Mouse (Mus musculus) 3134 (cell line): ENCODE measurements at regions not wholly inside any gene's neighbourhood (a gene's known extent, or its start where the extent isn't known, plus 50 kb on each side); places are given as distances from the start of the nearest gene placed in this dataset.
A peak's percentile ranks its signal among the peaks of the same experiment; 100 is the strongest.

Experiments
- DNase-seq: peaks from one replicate; pipeline ENCODE4 v3.0.0-alpha.2; 2011; ENCODE audit warnings: low spot score; ENCODE audit not compliant: insufficient read length; ENCODE audit errors: extremely low read depth

DNA sequence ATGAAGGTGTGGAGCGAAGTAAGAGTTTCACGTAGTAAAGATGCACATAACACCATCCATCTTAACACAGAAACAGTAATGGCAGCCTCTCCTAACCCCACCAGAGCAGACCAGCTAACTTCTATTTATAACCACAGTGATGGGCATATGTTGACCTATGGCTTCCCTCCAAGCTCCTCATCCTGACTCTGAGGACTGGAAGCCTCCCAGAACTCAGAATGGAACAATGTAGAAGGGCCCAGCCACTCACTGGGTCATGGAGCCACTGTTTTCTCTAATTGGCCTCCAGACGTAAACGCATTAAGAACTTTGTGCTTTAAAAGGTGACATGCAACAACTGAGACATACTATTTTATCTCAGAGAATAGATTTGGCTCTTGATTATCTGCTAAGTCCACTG is 77.0 kb downstream of the Irs2 start:
- no peak for DNase-seq

DNA sequence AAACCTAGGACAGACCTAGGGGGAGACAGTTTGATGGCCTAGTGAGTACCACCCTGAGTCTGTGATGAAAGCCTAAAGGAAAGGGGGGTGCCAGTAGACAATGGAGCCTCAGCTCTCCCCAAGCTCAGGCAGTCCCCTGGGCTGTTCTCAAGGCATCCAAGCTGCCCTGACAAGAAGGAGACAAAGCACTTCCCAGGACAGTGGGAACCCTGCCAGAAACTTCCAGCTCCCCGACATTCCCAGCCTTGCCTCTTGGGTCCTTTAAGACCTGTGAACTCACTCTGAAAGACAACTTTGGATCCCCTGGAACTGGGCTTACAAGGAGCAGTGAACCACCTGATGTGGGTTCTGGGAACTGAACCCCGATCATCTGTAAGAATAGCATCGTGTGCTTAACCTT is 79.4 kb downstream of the Irs2 start:
- DNase-seq: no peak

DNA sequence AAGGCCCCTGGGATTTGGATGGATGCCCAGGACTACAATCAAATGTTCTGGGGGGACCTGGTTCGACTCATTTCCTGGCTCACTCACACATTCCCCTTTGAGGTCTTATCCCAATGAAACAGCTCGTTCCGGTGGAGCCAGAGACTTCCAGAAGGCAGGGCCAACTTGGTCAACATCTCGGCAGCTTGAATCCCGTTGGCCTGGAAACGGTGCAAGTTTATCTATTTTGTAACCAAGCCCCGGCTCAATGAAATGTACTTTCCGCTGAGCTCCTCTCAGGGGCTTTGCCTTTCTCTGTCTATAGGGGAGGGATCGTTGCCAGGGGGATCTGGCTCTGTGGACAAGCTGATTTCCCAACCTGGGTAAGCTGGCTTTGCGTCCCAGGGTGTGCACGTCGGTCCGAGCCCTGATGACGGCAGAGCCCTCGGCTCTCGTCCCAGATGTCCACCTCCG is 79.9 kb downstream of the Irs2 start:
- DNase-seq: no peak

DNA sequence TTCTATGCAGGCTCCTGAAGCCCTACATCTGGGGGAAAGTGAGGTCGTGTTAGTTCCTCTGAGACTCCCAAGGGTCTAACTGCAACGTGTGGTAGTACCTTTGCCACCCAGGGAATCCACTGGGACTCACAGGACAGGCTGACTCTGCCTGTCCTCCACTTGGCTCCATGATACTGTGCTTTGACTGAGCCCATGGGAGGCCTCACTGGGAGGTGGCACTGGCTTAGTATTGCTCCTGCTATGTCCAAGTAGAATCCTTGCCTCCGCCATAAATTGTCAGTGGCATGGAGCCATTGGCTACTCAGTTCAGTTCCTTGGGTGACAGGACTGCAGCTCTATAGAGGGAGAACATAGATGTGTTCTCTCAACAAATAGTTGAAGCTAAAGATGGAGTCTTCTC is 81.1 kb downstream of the Irs2 start:
- no peak for DNase-seq

DNA sequence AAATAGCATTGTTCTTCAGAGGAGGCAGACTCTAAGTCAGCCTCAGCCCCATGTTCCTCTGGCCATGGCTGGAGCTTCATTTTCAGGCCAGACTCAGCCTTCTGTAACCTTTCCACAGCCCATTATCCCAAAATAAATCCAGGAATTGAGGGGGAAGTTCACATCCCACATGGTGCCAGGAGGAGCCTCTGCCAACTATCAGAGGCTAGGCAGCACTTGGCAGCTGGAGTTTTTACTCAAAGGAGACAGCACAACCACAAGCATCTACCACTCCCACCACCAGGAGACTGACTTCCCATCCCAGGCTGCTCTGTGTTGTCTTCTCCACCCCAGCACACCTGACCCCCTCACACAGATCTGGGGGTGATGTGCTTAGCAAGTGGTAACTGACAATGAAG is 81.7 kb downstream of the Irs2 start:
- no peak for DNase-seq

DNA sequence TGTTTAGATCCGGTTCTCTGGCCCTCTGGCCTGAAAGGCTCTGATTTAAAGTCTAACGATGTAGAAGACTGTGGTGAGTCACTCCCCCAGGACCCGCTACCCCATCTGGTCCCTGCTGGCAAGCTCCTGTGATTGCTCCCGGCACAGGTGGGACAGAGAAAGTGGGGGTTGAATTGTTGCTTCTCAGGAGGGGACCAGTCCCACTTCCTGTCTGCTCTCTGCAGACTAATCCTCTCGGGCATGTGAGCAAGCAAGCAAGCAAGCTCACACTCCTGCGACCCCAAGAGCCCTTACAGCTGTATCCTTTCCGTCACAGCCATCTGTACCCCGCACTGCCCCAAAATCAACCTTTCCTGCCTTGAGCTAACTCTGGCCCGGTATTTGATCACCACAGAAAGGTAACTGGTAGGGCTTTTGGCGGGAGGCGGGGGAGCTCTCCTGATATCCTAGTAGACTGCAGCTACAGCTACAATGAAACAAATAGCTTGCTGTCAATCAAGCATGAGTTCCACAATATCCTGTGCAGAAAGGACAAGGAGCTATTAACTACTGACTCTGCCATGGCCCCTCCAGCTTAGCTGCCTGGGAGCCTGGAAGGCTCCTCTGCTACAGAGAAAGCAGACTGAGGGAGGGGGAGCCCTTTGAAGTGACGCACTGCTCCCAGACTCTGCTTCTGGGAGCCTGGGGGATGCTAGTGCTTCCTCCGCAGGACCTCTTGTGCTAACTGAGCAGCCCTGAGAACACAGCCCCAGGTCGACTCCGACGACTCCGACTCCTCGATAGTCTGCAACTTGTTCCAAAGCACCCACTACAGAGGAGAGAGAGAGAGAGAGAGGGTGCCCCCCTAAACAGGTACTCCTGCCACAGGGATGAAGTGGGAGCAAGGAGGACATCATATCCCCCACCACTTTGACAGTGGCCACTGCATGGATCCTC is 82.4 kb downstream of the Irs2 start:
- DNase-seq: peak; percentile 44

DNA sequence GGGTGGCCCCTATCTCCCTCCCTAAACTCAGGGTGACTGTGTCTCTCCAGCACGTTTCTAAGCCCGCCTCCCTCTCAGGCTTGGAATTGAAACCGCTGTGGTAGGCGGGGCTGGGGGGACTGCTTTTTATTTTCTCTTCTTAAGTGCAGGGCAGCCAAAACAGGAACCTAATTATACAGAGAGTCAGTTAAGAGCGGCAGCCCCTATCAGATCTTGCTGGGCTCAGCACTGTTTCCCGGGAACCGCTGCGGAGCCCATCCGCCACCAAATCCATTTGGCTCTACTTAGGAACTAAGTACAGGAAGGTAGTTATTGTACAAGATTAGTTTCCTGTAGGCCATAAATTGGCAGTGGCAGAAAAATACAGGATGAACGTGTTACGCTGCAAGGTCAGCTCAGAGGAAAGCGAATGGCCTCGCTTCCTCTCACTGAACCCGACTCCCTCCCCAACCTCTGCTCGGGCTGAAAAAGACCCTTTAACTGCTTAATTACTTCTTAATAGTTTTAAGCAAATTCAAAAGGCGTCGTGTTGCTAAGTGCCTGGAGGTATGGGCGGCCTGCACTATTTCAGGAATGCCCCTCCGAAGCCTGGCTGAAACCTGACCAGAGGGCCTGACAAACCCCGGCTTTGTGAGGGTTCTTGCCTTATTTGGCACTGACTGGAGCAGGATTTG is 83.6 kb downstream of the Irs2 start:
- DNase-seq: no peak

DNA sequence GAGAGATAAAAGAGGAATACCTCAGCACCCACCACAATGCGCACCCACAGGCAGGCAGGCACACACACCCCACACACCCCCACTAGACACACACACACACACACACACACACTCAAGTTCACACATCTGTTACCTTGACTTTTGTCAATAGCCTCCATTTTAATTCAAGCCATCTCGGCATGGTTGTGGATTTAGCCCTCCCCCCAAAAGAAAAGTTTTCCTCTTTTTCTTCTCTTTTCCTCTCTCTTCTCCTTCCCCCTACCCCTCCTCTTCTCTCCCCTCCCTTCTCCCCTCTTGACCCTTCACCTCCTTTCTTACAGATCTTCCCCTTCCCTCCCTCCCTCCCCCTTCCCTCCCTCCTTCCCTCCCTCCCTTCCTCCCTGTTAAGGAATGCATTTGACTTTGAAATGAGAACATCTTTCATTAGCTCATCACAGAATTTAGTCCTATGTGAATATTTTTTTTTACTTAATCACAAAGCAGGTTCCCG is 84.2 kb downstream of the Irs2 start:
- DNase-seq: no peak

DNA sequence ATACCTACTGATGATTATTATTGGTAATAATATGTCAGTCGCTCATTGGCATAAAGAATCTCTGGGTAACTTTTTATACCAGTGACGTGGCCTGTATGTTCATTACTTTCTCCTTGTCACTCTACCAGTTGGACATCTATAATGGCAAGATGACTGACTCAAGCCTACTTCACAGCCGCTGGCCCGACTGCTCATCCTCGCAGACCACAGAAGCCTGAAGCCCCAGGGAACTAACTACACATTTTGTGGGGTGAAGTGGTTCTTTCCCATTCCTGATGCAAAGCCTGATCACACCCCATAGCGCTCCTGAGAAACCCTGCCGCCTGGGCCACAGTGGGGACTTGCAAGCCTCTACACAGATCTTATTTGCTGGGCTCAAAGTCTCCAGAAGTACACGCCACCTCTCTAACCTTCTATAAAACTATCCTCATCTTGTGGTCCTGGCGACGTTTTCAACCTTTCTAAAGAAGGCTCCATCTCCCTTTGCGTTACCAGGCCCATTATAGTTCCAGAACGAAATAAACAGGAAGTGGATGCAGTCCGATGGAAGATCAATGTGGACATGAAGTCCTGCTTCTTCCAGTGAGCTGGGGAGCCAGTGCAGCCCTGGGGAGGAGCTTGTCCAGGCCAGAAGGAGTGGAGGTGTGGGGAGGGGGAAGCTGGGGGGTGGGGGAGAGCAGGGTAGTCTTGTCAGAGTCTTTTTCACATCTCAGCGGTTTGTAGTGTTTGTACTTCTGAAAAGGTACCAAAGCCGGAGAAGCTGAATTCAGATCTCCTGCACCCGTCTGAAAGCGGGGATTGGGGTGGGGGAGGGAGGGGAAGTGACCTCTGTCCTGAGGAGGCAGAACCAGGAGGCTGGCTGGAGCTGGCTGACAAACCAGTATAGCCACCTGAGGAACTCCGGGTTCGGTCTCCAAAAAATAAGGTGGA is 84.9 kb downstream of the Irs2 start:
- no peak for DNase-seq

DNA sequence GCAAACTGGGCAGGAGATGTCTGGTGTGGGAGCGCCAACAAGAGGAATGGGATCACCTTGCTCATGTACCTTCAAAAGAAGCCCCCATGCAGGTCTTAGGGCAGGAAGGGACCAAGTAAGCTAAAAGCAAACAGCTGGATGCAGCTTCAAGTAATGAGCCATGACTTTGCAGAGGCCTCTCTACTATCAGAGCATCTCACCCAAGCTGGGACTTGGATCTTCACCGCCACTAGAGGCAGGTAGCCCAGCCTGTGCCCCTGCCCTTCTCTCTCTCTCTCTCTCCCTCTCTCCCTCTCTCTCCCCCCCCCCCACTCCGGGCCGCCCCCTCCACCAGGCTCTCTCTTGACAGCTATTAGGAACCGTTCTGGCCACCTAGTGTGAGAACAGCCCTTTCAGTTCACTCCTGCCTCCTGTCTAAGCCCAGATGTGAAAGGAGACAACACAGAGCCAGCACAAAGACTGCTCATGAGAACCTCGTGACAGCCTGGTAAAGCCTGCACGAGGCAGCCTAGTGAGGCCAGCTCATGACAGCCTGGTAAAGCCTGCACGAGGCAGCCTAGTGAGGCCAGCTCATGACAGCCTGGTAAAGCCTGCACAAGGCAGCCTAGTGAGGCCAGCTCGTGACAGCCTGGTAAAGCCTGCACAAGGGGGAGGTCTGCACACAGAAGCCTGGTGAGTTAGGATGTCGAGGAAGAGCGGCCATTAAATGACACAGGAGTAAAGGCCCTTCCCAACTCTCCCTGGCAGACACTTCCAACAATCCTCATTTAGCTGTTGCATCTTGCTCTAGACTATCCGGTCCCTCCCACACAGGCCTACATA is 85.8 kb downstream of the Irs2 start:
- no peak for DNase-seq

DNA sequence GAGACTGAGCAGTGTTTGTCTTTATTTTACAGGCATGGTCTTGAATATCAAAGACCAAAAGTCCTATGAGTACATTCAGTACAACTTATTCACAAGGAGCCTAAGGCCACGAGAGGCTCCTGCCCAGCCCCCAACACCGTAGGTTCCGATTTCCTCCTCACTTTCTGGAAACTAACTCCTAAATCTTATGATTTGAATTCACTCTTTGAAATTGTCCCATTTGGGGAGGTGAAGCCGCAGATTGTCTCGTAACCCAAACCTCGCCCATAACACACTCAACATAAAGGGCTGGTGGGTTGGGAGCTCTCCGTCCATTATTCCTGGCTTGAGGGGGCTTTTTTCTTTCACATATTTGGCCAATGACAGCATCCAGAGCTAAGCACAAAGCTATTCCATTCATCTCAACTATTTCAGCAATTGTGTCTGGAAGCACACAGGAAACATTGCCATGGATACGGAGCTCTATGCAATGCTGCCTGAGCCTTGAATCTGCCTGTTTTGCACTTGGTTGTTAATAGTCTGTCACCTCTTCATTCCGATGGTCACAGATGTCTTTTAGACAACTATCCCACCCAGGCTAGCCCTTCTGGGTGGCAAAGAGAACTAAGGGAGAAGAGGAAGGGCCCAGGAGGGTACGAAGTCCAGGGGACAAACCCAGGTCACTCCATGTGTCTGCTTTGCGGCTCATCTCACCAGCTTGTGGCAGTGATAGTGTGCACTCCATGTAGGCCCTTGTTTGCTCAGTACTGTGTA is 86.6 kb downstream of the Irs2 start:
- no peak for DNase-seq

DNA sequence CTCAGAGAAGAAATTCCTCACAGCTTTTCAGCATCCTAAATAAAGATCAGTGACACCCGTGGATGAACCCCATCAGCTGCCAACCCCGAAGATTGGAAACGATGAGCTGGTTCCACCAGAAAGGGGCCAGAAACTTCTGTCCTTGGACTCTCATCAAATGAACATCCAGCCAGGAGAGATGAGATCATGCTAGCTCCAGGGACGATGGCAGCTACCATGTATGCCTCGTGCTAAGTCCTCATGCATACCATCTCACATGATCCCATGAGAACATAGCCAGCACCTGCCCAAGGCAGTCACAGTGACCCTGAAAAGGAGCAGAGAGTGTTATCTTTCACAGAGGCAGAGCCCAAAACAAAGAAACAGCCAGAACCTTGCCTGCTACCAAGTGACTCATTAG is 88.6 kb downstream of the Irs2 start:
- no peak for DNase-seq

DNA sequence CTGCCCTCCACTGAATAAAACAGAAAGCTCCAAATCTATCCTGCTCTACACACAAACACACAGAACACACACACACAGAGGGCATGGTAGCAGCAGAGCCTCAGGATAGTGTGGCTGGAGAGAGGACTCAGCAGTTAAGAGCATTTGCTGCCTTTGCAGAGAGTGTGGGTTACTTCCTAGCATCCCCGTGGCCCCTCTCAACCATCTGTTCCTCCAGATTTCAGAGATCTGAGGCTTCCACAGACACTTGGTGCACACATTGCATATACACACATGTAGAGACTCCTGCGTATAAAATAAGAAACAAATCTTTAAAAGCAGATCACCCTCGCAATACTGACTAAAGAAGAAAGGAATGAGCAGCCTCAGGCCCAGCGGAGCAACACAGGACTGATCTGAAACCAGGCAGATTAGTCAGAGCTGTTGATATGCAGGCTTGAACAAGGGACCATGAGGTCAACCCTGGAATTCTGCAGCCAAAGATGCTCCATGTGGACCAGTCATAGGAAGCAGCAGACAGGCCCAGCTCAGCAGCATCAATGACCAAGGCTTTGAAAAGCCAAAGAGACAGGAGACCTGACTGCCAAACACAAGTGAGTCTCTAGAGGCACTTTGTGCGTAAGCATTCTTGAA is 89.7 kb downstream of the Irs2 start:
- no peak for DNase-seq

DNA sequence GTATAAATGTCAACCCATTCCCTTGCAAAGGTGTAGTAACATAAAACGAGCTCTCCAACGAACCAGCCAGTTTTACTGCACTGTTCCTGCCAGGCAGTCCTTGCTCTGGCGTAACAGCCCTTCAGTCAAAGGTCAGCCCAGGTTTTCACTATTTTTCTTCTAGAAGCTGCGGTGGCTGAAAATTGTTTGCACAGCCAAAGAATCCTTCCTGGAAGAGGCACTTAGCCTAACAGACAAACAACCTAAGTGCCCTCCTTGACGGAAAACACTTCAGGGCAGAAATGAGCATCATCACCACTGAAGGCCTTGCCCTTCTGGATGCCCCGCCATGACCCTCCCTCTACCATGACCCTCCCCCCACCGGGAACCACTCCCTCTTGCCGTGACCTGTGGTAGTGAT is 93.6 kb downstream of the Irs2 start:
- DNase-seq: no peak

DNA sequence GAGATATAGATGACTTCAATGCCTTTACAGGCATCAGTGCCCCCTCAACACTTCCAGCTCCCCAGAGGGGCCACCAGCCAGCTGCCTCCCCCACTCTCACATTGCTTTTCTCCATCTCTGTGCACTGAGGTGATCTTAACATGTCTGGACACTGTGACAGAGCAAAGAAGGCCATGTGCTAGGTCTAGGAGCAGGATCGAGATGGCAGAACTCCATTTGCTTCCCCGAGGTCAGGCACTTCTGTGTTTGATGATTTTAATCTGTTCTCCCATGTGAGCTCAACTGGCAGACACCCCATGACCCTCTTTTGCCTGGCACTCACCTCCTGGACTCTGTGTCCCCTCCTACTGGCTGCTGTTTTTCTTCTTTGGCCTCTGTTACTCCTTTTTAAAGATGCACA is 95.8 kb downstream of the Irs2 start:
- DNase-seq: no peak

DNA sequence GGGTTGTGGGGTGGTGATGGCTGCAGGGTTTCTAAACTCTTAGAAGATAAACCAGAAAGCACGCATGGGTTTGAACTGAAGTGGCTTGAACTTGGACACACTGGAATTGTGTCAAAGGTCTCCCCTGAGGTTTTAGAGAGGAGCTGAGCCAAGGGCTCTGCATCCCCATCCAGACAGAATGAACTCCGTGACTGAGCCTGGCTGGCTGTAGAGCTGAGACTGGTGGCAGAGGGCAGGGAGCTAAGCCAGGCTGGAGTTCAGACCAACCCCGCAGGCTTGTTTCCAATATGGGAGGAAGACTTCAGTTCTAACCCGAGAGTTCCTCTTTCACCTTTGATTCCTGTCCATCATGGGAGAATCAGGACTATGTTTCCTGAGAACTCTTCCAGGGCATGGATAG is 96.9 kb downstream of the Irs2 start:
- DNase-seq: no peak

DNA sequence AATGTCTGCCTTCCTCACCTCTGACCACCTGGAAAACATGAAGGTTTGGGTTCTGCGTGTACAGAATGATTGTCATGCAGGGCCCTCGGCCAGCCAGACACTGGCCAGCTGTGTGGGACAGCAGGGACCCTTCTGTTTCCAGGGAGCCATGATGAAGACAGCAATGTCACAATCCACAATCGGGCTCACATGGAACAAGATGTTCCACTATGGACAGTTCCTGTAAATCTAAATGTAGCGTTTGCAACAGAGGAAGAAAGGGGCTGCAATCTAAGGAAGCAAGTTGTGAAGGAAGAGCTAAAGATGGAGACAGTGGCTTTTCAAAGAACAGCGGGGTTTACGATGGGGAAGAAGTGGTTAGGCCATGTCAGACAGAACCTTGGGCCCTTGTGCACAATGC is 97.3 kb downstream of the Irs2 start:
- DNase-seq: no peak

DNA sequence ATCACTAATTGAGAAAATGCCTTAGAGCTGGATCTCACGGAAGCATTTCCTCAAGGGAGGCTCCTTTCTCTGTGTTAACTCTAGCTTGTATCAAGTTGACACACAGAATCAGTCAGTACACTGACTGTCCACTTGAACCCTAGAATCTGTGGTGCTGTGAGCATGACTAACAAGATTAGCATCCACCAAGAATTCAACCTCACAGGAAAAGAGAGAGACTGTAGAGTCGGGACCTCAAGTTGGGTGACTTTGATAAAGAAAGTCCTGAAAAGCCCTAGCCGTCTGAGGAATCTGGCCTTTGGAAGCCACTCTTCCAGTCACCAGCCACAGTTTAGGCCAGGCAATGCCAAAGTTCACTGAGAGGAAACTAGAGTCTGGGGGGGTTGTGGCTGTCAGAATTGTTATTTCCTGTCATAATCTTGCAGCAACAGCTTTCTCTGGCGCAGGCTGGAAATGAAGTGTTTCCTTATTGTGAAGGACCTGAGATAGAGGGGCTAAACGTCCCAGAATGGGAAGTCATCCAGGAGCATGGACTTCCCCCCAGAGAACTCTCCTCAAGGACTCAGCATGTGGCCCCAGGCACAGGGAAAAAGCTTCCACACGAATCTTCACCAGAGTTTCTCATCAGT is 97.9 kb downstream of the Irs2 start:
- DNase-seq: peak; percentile 55
